Mouse (Mus musculus): ENCODE data around the gene Ccdc116. TPM values are rescaled to one million over a fixed set of nuclear protein-coding genes. Genes with fewer than 3 reads are reported as not detected.
"Not testable (repeated sequence)": the region's sequence is repeated elsewhere in the genome, so short reads cannot be mapped to it uniquely, and the experiment has no call there.

Gene Ccdc116
- polyA plus RNA-seq, 1 experiment from 2014 or later, result 0.45 TPM

GRCm38 (mm10) chr16:17168049-17168448, 21.0 kb upstream of the Ccdc116 start:
- Histone ChIP-seq H3K27ac (ENCODE audit: low read length) (no peak overlapping the region), H3K9ac (ENCODE audit: low read depth, low read length) (no peak overlapping the region), H3K27me3 (ENCODE audit: control insufficient read depth, insufficient read depth, low read depth, low read length) (no peaks in the 10 kb centered on the region), H3K36me3 (ENCODE audit: control insufficient read depth, insufficient read depth) (peaks cover 13% of the 10 kb centered on the region), H3K4me2 (ENCODE audit: low read depth, low read length) (no peak overlapping the region), H3K4me1 (ENCODE audit: control insufficient read depth, low read depth, low read length) (no peaks in the 10 kb centered on the region), H3K9me3 (replicated peaks; ENCODE audit: control insufficient read depth, low read length) (no peaks in the 10 kb centered on the region), H3K4me3 (ENCODE audit: low read depth, low read length) (no peak overlapping the region)
- no peak for ATAC-seq (ENCODE audit: low read depth)
- WGBS (ENCODE audit: insufficient replicate concordance), result 79% methylated on average over 5 of the region's 5 CpGs

- Histone ChIP-seq H3K4me1 (ENCODE audit: control insufficient read depth, low read depth, low read length) (no peaks in the 10 kb centered on the region), H3K27me3 (ENCODE audit: control insufficient read depth, insufficient read depth, low read depth, low read length) (no peaks in the 10 kb centered on the region), H3K4me3 (ENCODE audit: low read depth, low read length) (no peak overlapping the region), H3K9me3 (replicated peaks; ENCODE audit: control insufficient read depth, low read length) (no peaks in the 10 kb centered on the region), H3K36me3 (ENCODE audit: control insufficient read depth, insufficient read depth) (peaks cover 7% of the 10 kb centered on the region), H3K4me2 (ENCODE audit: low read depth, low read length) (no peak overlapping the region), H3K27ac (ENCODE audit: low read length) (no peak overlapping the region), H3K9ac (ENCODE audit: low read depth, low read length) (no peak overlapping the region)
- ATAC-seq (ENCODE audit: low read depth), result no peak
Observed at GRCm38 (mm10) chr16:17167179-17167578, 20.1 kb upstream of the Ccdc116 start.

GRCm38 (mm10) chr16:17165478-17165877, 18.4 kb upstream of the Ccdc116 start:
- H3K27me3 ChIP-seq (ENCODE audit: control insufficient read depth, insufficient read depth, low read depth, low read length); H3K36me3 ChIP-seq (ENCODE audit: control insufficient read depth, insufficient read depth); ATAC-seq (ENCODE audit: low read depth); H3K4me3 ChIP-seq (ENCODE audit: low read depth, low read length); H3K9me3 ChIP-seq (replicated peaks; ENCODE audit: control insufficient read depth, low read length); H3K4me2 ChIP-seq (ENCODE audit: low read depth, low read length); H3K27ac ChIP-seq (ENCODE audit: low read length); H3K9ac ChIP-seq (ENCODE audit: low read depth, low read length); H3K4me1 ChIP-seq (ENCODE audit: control insufficient read depth, low read depth, low read length): not testable (repeated sequence)
- WGBS (ENCODE audit: insufficient replicate concordance), result 68% methylated on average over 1 of the region's 1 CpGs

GRCm38 (mm10) chr16:17154346-17154745, 7.3 kb upstream of the Ccdc116 start:
- Histone ChIP-seq H3K27me3 (ENCODE audit: control insufficient read depth, insufficient read depth, low read depth, low read length) (no peaks in the 10 kb centered on the region), H3K4me2 (ENCODE audit: low read depth, low read length) (no peak overlapping the region), H3K9me3 (replicated peaks; ENCODE audit: control insufficient read depth, low read length) (no peaks in the 10 kb centered on the region), H3K4me1 (ENCODE audit: control insufficient read depth, low read depth, low read length) (no peaks in the 10 kb centered on the region), H3K27ac (ENCODE audit: low read length) (no peak overlapping the region), H3K36me3 (ENCODE audit: control insufficient read depth, insufficient read depth) (peaks cover 30% of the 10 kb centered on the region), H3K9ac (ENCODE audit: low read depth, low read length) (no peak overlapping the region), H3K4me3 (ENCODE audit: low read depth, low read length) (no peak overlapping the region)
- 76% methylated on average over 2 of the region's 2 CpGs for WGBS (ENCODE audit: insufficient replicate concordance)
- ATAC-seq (ENCODE audit: low read depth), result no peak

DNA sequence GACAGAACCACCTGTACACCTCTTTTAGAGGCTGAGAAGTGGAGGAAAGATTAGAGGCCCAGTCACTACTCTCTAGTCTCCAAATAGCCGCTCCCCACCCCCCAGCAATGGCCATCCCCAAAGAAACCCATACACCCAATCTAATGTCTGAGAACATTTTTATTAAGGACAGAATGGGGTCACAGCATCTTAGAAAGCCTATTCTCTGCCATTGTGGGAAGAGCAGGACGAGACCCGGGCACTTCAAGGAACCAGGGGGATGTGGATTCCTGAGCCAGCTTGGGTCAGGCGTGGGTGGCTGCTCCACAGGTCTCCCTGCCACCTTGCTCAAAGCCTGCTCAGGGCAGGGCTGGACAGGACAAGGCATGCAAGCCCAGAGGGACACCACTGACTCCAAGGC, 4.8 kb upstream of the Ccdc116 start:
- H3K36me3 ChIP-seq (ENCODE audit: control insufficient read depth, insufficient read depth), result peaks cover 24% of the 10 kb centered on the region
- no peak for ATAC-seq (ENCODE audit: low read depth)
- peaks cover 15% of the 10 kb centered on the region for H3K4me1 ChIP-seq (ENCODE audit: control insufficient read depth, low read depth, low read length)
- H3K27me3 ChIP-seq (ENCODE audit: control insufficient read depth, insufficient read depth, low read depth, low read length), result no peaks in the 10 kb centered on the region
- H3K4me2 ChIP-seq (ENCODE audit: low read depth, low read length), result no peak overlapping the region
- H3K27ac ChIP-seq (ENCODE audit: low read length), result no peak overlapping the region
- H3K4me3 ChIP-seq (ENCODE audit: low read depth, low read length), result no peak overlapping the region
- H3K9ac ChIP-seq (ENCODE audit: low read depth, low read length), result no peak overlapping the region
- 85% methylated on average over 4 of the region's 4 CpGs for WGBS (ENCODE audit: insufficient replicate concordance)
- no peaks in the 10 kb centered on the region for H3K9me3 ChIP-seq (replicated peaks; ENCODE audit: control insufficient read depth, low read length)

- no peak overlapping the region for H3K27ac ChIP-seq (ENCODE audit: low read length)
- H3K9ac ChIP-seq (ENCODE audit: low read depth, low read length), result no peak overlapping the region
- 79% methylated on average over 7 of the region's 7 CpGs for WGBS (ENCODE audit: insufficient replicate concordance)
- peaks cover 15% of the 10 kb centered on the region for H3K4me1 ChIP-seq (ENCODE audit: control insufficient read depth, low read depth, low read length)
- H3K4me3 ChIP-seq (ENCODE audit: low read depth, low read length), result no peak overlapping the region
- H3K9me3 ChIP-seq (replicated peaks; ENCODE audit: control insufficient read depth, low read length), result no peaks in the 10 kb centered on the region
- H3K4me2 ChIP-seq (ENCODE audit: low read depth, low read length), result no peak overlapping the region
- H3K27me3 ChIP-seq (ENCODE audit: control insufficient read depth, insufficient read depth, low read depth, low read length), result no peaks in the 10 kb centered on the region
- H3K36me3 ChIP-seq (ENCODE audit: control insufficient read depth, insufficient read depth), result peaks cover 18% of the 10 kb centered on the region
- no peak for ATAC-seq (ENCODE audit: low read depth)
Observed at GRCm38 (mm10) chr16:17150520-17151258, 3.7 kb upstream of the Ccdc116 start.

DNA sequence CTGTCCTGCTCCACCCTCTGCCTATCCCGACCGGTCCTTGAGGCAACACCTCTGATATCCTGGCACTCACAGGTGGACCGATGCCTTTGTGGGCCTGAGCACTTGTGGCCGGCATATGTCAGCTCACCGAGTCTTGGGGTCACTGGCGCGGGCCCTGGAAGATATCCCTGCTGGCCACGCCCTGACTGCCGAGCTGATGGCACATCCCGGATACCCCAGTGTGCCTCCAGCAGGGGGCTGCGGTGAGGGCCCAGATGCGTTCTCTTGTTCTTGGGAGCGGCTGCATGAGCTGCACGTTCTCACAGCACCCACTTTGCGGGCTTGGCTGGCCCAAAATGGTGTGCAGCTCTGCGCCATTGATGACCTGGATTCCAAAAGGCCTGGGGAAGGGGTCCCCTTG, 1.1 kb upstream of the Ccdc116 start:
- H3K36me3 ChIP-seq (ENCODE audit: control insufficient read depth, insufficient read depth), result peaks cover 7% of the 10 kb centered on the region
- peak; percentile 48 for ATAC-seq (ENCODE audit: low read depth)
- H3K4me2 ChIP-seq (ENCODE audit: low read depth, low read length), result peak overlapping the region; percentile 99
- H3K4me1 ChIP-seq (ENCODE audit: control insufficient read depth, low read depth, low read length), result peaks cover 15% of the 10 kb centered on the region
- H3K9me3 ChIP-seq (replicated peaks; ENCODE audit: control insufficient read depth, low read length), result no peaks in the 10 kb centered on the region
- no peak overlapping the region for H3K27ac ChIP-seq (ENCODE audit: low read length)
- 11% methylated on average over 16 of the region's 16 CpGs for WGBS (ENCODE audit: insufficient replicate concordance)
- H3K9ac ChIP-seq (ENCODE audit: low read depth, low read length), result no peak overlapping the region
- peak overlapping the region; percentile 73 for H3K4me3 ChIP-seq (ENCODE audit: low read depth, low read length)
- no peaks in the 10 kb centered on the region for H3K27me3 ChIP-seq (ENCODE audit: control insufficient read depth, insufficient read depth, low read depth, low read length)

- Histone ChIP-seq H3K4me1 (ENCODE audit: control insufficient read depth, low read depth, low read length) (peaks cover 15% of the 10 kb centered on the region), H3K27me3 (ENCODE audit: control insufficient read depth, insufficient read depth, low read depth, low read length) (no peaks in the 10 kb centered on the region), H3K27ac (ENCODE audit: low read length) (no peak overlapping the region), H3K9me3 (replicated peaks; ENCODE audit: control insufficient read depth, low read length) (no peaks in the 10 kb centered on the region), H3K4me2 (ENCODE audit: low read depth, low read length) (peak overlapping the region; percentile 99), H3K9ac (ENCODE audit: low read depth, low read length) (peak overlapping the region; percentile 64), H3K4me3 (ENCODE audit: low read depth, low read length) (peak overlapping the region; percentile 73), H3K36me3 (ENCODE audit: control insufficient read depth, insufficient read depth) (peaks cover 2% of the 10 kb centered on the region; the same call in 1 of the 2 replicates)
- 2% methylated on average over 41 of the region's 41 CpGs for WGBS (ENCODE audit: insufficient replicate concordance)
- ATAC-seq (ENCODE audit: low read depth), result no peak
Observed at GRCm38 (mm10) chr16:17147391-17147929, 431 bp upstream of the Ccdc116 start.

- WGBS (ENCODE audit: insufficient replicate concordance), result 34% methylated on average over 7 of the region's 7 CpGs
- no peak within 1 kb of the TSS for H3K9ac ChIP-seq (ENCODE audit: low read depth, low read length)
- H3K36me3 ChIP-seq (ENCODE audit: control insufficient read depth, insufficient read depth), result no peaks in the 10 kb centered on the region
- no peaks in the 10 kb centered on the region for H3K9me3 ChIP-seq (replicated peaks; ENCODE audit: control insufficient read depth, low read length)
- H3K4me3 ChIP-seq (ENCODE audit: low read depth, low read length), result no peak within 1 kb of the TSS
- no peak within 1 kb of the TSS for H3K4me2 ChIP-seq (ENCODE audit: low read depth, low read length)
- peaks cover 15% of the 10 kb centered on the region for H3K4me1 ChIP-seq (ENCODE audit: control insufficient read depth, low read depth, low read length)
- H3K27ac ChIP-seq (ENCODE audit: low read length), result no peak within 1 kb of the TSS
- no peak for ATAC-seq (ENCODE audit: low read depth)
- no peaks in the 10 kb centered on the region for H3K27me3 ChIP-seq (ENCODE audit: control insufficient read depth, insufficient read depth, low read depth, low read length)
Observed at GRCm38 (mm10) chr16:17144339-17144738, 2.7 kb downstream of the Ccdc116 start, which contains the start of gene Ydjc. TSS of gene Ydjc (plus strand) at chr16:17144621.
